In the genomic region with DNA sequence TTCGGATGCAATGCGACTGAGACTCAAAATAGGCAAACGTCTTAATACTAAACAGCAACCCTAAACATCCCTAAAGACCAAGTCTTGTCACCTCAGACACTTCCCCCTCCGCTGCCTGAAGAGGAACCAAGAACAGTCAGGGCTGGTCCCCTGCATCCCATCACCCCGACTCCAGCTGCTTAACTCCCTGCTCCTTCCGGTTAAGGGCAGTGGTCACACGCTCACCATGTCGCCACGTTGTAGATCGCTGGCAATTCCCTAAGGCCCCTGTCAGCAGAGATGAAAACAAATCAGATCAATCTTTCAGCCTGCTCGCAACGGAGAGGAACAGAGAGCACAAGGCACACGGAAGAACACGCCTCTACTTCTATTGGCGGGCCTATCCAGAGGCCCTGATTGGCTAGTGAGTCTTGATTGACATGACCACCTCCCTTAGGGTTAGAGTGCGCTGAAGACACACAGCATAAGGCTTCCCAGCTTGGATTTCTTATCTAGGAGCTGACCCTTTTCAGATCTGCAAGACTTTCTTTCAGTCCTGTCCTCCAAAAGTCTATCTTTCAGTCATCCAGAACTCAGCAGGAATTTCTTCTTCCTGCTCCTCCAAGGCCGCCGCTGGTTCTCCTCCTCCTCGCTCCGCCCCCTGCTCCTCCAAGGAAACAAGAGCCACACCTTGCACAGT, we compare ENCODE assay signal across 8 mouse cellular contexts.
A peak's percentile ranks its signal among the peaks of the same experiment; 100 is the strongest.
DNase-seq lines count a peak whose midpoint lies in the region; ATAC-seq and TF ChIP-seq lines count a peak whose summit lies in the region.
"Not testable (repeated sequence)": the region's sequence is repeated elsewhere in the genome, so short reads cannot be mapped to it uniquely, and the experiment has no call there.

No protein-coding gene starts in this region.

- H3K27me3 ChIP-seq in hindbrain, embryonic 10.5 days (ENCODE audit: insufficient read depth, poor library complexity, severe bottlenecking); neural tube, embryonic 14.5 days (ENCODE audit: control insufficient read depth, insufficient read depth, low read length): not testable (repeated sequence)

- peak; percentile 100 for ATAC-seq in neural tube, embryonic 14.5 days (ENCODE audit: low read depth)

- H3K27ac ChIP-seq in hindbrain, embryonic 10.5 days, result peak overlapping the region; percentile 82
- not testable (repeated sequence) for H3K27ac ChIP-seq in neural tube, embryonic 14.5 days (ENCODE audit: low read depth, low read length)

- TF ChIP-seq CTCF in lung, adult 2 months (IDR thresholded peaks at IDR 0.05; ENCODE audit: insufficient read depth, low read length), result not testable (repeated sequence)

- peak overlapping the region; percentile 55 for H3K4me3 ChIP-seq in hindbrain, embryonic 10.5 days
- H3K4me3 ChIP-seq in lung, adult 2 months (replicated peaks; ENCODE audit: extremely low read depth, low read depth, low read length), result peak overlapping the region; percentile 54
- peak overlapping the region; percentile 38 for H3K4me3 ChIP-seq in neural tube, embryonic 14.5 days (ENCODE audit: low read depth, low read length)

- TF ChIP-seq POLR2A in lung, adult 2 months (IDR thresholded peaks at IDR 0.05; ENCODE audit: borderline replicate concordance, extremely low read depth, low read depth, low read length), result not testable (repeated sequence)

- peak overlapping the region; percentile 46 for H3K9ac ChIP-seq in neural tube, embryonic 14.5 days (replicated peaks; ENCODE audit: low read depth, low read length)

- H3K9me3 ChIP-seq in hindbrain, embryonic 10.5 days, result peaks cover 25% of the 10 kb centered on the region
- not testable (repeated sequence) for H3K9me3 ChIP-seq in neural tube, embryonic 14.5 days (ENCODE audit: control insufficient read depth, low read length)

- H3K4me2 ChIP-seq in neural tube, embryonic 14.5 days (ENCODE audit: low read depth, low read length), result peak overlapping the region; percentile 48

- not testable (repeated sequence) for H3K4me1 ChIP-seq in hindbrain, embryonic 10.5 days (replicated peaks); lung, adult 2 months (ENCODE audit: control insufficient read depth, insufficient read depth, low read length); neural tube, embryonic 14.5 days (ENCODE audit: control insufficient read depth, insufficient read depth, low read length)

- 1% methylated on average over 20 of the region's 20 CpGs for WGBS in hindbrain, embryonic 10.5 days
- under 1% methylated on average over 20 of the region's 20 CpGs for WGBS in lung, adult 2 months
- WGBS in neural tube, embryonic 14.5 days, result under 1% methylated on average over 17 of the region's 20 CpGs

- H3K36me3 ChIP-seq in hindbrain, embryonic 10.5 days, result peaks cover 21% of the 10 kb centered on the region
- not testable (repeated sequence) for H3K36me3 ChIP-seq in neural tube, embryonic 14.5 days (ENCODE audit: control insufficient read depth, insufficient read depth, low read length)

- peak; percentile 45 for DNase-seq in MN1 (ENCODE audit: low spot score)
- peak; percentile 56 for DNase-seq in cerebellum, adult 9-11 months
- peak; percentile 19 to 42 for DNase-seq in frontal cortex, adult 2 months (ENCODE audit: extremely low spot score in 1 of 2, low spot score in 1 of 2)
- peak; percentile 55 for DNase-seq in hindbrain, embryonic 10.5 days (ENCODE audit: low spot score)
- DNase-seq in layer of hippocampus, adult 8-10 months (ENCODE audit: low spot score in 2 of 2), result peak; percentile 22 to 34
- DNase-seq in lung, adult 2 months, result peak; percentile 40
- DNase-seq in testis, postnatal 14 days (ENCODE audit: low spot score), result peak; percentile 33
